Mouse (Mus musculus) small intestine, adult 2 months (tissue): Measurements from ENCODE around the gene Sipa1l3.

Experiments used
- CTCF ChIP-seq: fragments of 200-500 bp; IDR thresholded peaks from 2 replicates; pipeline ENCODE4 v1.5.1; 2012; ENCODE audit warnings: low read depth, mild to moderate bottlenecking, control low read depth, inconsistent platforms, low read length, moderate library complexity, mixed read lengths; ENCODE audit not compliant: insufficient replicate concordance, insufficient read length; ENCODE audit errors: extremely low read depth
- POLR2A ChIP-seq: fragments of 200-500 bp; IDR thresholded peaks from 2 replicates; pipeline ENCODE4 v1.6.1; 2012; ENCODE audit warnings: low read depth, mild to moderate bottlenecking, control low read depth, inconsistent platforms, low read length, moderate library complexity

DNA sequence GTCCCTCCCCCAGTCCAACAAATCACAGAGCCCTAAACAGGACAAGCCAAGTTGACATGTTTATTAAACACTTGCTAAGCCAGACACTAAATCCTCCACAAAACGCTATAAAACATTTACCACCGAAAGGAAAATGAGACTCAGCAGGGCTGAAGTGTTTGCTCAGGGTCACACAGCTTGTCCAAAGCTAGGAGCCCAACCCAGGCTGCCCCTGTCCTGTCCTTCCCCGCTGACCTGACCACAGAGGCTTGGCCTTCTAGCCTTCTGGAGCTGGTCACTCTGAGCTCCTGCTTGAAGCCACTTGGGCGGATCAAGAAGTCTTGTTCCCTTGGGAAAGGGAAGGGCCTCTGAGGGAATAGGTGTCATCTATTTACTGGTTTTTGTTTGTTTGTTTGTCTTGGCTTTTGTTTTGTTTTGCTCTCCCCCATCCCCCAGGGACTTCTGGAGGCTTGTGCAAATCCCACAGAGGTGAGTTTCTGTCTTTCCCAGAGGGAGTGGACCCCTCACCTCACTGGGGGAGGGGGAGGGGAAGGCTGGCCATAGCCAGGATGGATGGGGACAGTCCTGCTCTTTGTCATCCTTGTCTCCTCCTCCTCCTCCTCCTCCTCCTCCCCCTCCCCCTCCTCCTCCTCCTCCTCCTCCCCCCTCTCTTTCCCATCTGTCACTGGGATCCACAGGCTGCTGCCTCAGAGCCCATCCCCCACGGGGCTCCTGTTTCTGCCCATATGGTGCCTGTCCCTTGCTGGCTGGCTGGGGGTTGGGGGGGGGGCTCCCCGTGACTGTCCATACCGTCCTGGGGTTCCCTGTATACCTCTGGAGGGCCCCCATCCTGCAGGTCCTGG lies 226.6 kb downstream of the Sipa1l3 start:
- no peak for TF ChIP-seq CTCF
- TF ChIP-seq POLR2A, result no peak
